Mouse (Mus musculus): ENCODE results near the gene Slc35f6.

- no peak for TF ChIP-seq CTCF (IDR thresholded peaks at IDR 0.05; ENCODE audit: control insufficient read depth, insufficient read depth, insufficient replicate concordance, low read depth, low read length)
- TF ChIP-seq POLR2A (IDR thresholded peaks at IDR 0.05; ENCODE audit: control insufficient read depth, low read depth, low read length) = no peak
These were observed 37.7 kb upstream of the Slc35f6 start for GRCm38 (mm10) chr5:30609918-30610645.

Measured in testis, adult 2 months (tissue).